Mouse (Mus musculus): Measurements from ENCODE around the gene Ric8b.

GRCm38 (mm10) chr10:84901676-84902075 is 15.7 kb upstream of the Ric8b start:
- no peak for TF ChIP-seq EP300 (IDR thresholded peaks at IDR 0.05; ENCODE audit: insufficient read depth, low read depth, low read length)
- TF ChIP-seq CTCF (IDR thresholded peaks at IDR 0.05), result no peak

Measured in heart, adult 2 months (tissue).